Mouse (Mus musculus) ES-Bruce4 (cell line): ENCODE measurements around the gene Ccser1.
A peak's percentile ranks its signal among the peaks of the same experiment; 100 is the strongest.

Experiments
- CTCF ChIP-seq: IDR thresholded peaks from one replicate; pipeline ENCODE4 v1.8.1; 2011; ENCODE audit warnings: low read depth, low read length
- EP300 ChIP-seq: IDR thresholded peaks from 2 replicates; pipeline ENCODE4 v1.6.1; 2011; ENCODE audit warnings: low read depth, low read length; ENCODE audit not compliant: insufficient read depth
- POLR2A ChIP-seq: IDR thresholded peaks from one replicate; pipeline ENCODE4 v1.8.1; 2011; ENCODE audit warnings: low read length; ENCODE audit not compliant: insufficient read depth

GRCm38 (mm10) chr6:61311324-61312091 lies 131.4 kb downstream of the Ccser1 start:
- TF ChIP-seq CTCF (peak; percentile 63), POLR2A (no peak), EP300 (no peak)
